Mouse (Mus musculus) CH12.LX (cell line): ENCODE measurements at regions not wholly inside any gene's neighbourhood (a gene's known extent, or its start where the extent isn't known, plus 50 kb on each side); places are given as distances from the start of the nearest gene placed in this dataset.

ENCODE experiments used
- DNase-seq: peaks from one replicate; pipeline ENCODE4 v3.0.0-alpha.2; 2013; ENCODE audit errors: extremely low read depth
- H3K27ac ChIP-seq: 2 replicates; pipeline ENCODE4 v1.5.1; 2012; ENCODE audit warnings: low read depth, mild to moderate bottlenecking, control low read depth, moderate library complexity; ENCODE audit not compliant: insufficient read depth
- H3K27me3 ChIP-seq: replicated peaks from 2 replicates; pipeline ENCODE3; 2012; ENCODE audit warnings: inconsistent platforms
- H3K36me3 ChIP-seq, 2 experiments: replicated peaks in 1 of 2; 2 replicates each; pipeline versions ENCODE3 to v1.6.1; 2012; ENCODE audit warnings: inconsistent platforms in 1 of 2, low read length in 1 of 2, mild to moderate bottlenecking in 1 of 2, mixed read lengths in 1 of 2, moderate library complexity in 1 of 2; ENCODE audit not compliant: control insufficient read depth in 1 of 2, insufficient read depth in 1 of 2
- H3K4me1 ChIP-seq, 2 experiments: 2 replicates each; pipeline ENCODE4 v1.6.1; 2012; ENCODE audit warnings: inconsistent platforms in 1 of 2, moderate library complexity in 1 of 2; ENCODE audit not compliant: insufficient read depth in 2 of 2, control insufficient read depth in 1 of 2
- H3K4me2 ChIP-seq: 2 replicates; pipeline ENCODE4 v1.6.1; 2012; ENCODE audit warnings: low read depth, mild to moderate bottlenecking, control low read depth; ENCODE audit not compliant: poor library complexity, insufficient read depth, severe bottlenecking
- H3K4me3 ChIP-seq, 3 experiments: fragments of 150-350 bp in 1 of 3; sonication (generic) in 1 of 3; replicated peaks in 1 of 3; 2 replicates each; pipeline versions ENCODE3 to v1.5.1; 2011 to 2012; ENCODE audit warnings: low read depth in 2 of 3, low read length in 2 of 3, mild to moderate bottlenecking in 2 of 3, moderate library complexity in 2 of 3, control low read depth in 1 of 3, improper control_type of control experiment in 1 of 3, inconsistent platforms in 1 of 3, mixed read lengths in 1 of 3; ENCODE audit not compliant: poor library complexity in 1 of 3
- H3K79me2 ChIP-seq: replicated peaks from 2 replicates; pipeline ENCODE4 v1.6.1; 2012; ENCODE audit warnings: mild to moderate bottlenecking, moderate library complexity; ENCODE audit not compliant: control insufficient read depth, poor library complexity, insufficient read depth, severe bottlenecking; ENCODE audit errors: extremely low read depth
- H3K9ac ChIP-seq: 2 replicates; pipeline ENCODE4 v1.6.1; 2012; ENCODE audit warnings: low read depth, mild to moderate bottlenecking, control low read depth, moderate library complexity; ENCODE audit not compliant: insufficient read depth
- H3K9me3 ChIP-seq: replicated peaks from 2 replicates; pipeline ENCODE3; 2012; ENCODE audit warnings: low read length, inconsistent platforms, mixed read lengths
- BHLHE40 ChIP-seq: IDR thresholded peaks from 2 replicates; pipeline ENCODE4 v1.6.1; 2011; ENCODE audit warnings: mild to moderate bottlenecking, low read depth, low read length, improper control_type of control experiment
- EP300 ChIP-seq: IDR thresholded peaks from 2 replicates; pipeline ENCODE4 v1.6.1; 2011; ENCODE audit warnings: low read length, improper control_type of control experiment
- GABPA ChIP-seq: IDR thresholded peaks from 2 replicates; pipeline ENCODE4 v1.6.1; 2012; ENCODE audit warnings: low read depth, low read length, improper control_type of control experiment, inconsistent platforms; ENCODE audit not compliant: insufficient replicate concordance
- HCFC1 ChIP-seq: IDR thresholded peaks from 2 replicates; pipeline ENCODE4 v1.6.1; 2012; ENCODE audit warnings: low read depth, mild to moderate bottlenecking, inconsistent platforms, low read length, improper control_type of control experiment
- MAFK ChIP-seq: IDR thresholded peaks from 2 replicates; pipeline ENCODE4 v1.6.1; 2011; ENCODE audit warnings: low read length, improper control_type of control experiment; ENCODE audit not compliant: insufficient replicate concordance
- MAZ ChIP-seq: IDR thresholded peaks from 2 replicates; pipeline ENCODE4 v1.6.1; 2012; ENCODE audit warnings: low read depth, mild to moderate bottlenecking, inconsistent platforms, low read length, improper control_type of control experiment, moderate library complexity
- MEF2A ChIP-seq: IDR thresholded peaks from 2 replicates; pipeline ENCODE4 v1.6.1; 2014; ENCODE audit warnings: low read depth, mild to moderate bottlenecking, inconsistent platforms, low read length, improper control_type of control experiment, borderline replicate concordance
- MXI1 ChIP-seq: IDR thresholded peaks from 2 replicates; pipeline ENCODE4 v1.6.1; 2011; ENCODE audit warnings: mild to moderate bottlenecking, low read depth, low read length, improper control_type of control experiment
- MYC ChIP-seq: IDR thresholded peaks from 2 replicates; pipeline ENCODE4 v1.6.1; 2011; ENCODE audit warnings: low read depth, mild to moderate bottlenecking, improper control_type of control experiment, low read length
- NELFE ChIP-seq: IDR thresholded peaks from 2 replicates; pipeline ENCODE4 v1.6.1; 2011; ENCODE audit warnings: low read depth, low read length, improper control_type of control experiment
- NRF1 ChIP-seq: IDR thresholded peaks from 2 replicates; pipeline ENCODE4 v1.6.1; 2014; ENCODE audit warnings: low read depth, mild to moderate bottlenecking, inconsistent platforms, low read length, improper control_type of control experiment, moderate library complexity
- PAX5 ChIP-seq: IDR thresholded peaks from 2 replicates; pipeline ENCODE4 v1.6.1; 2012; ENCODE audit warnings: low read length, inconsistent platforms, mixed read lengths
- POLR2A ChIP-seq: IDR thresholded peaks from 2 replicates; pipeline ENCODE4 v1.6.1; 2011; ENCODE audit warnings: low read depth, mild to moderate bottlenecking, improper control_type of control experiment, low read length
- SIN3A ChIP-seq: IDR thresholded peaks from 2 replicates; pipeline ENCODE4 v1.6.1; 2012; ENCODE audit warnings: low read length, improper control_type of control experiment, inconsistent platforms
- TBP ChIP-seq: conservative IDR thresholded peaks from 2 replicates; pipeline ENCODE4 v1.6.1; 2011; ENCODE audit warnings: low read depth, low read length, improper control_type of control experiment
- USF1 ChIP-seq: IDR thresholded peaks from 2 replicates; pipeline ENCODE4 v1.6.1; 2014; ENCODE audit warnings: low read depth, mild to moderate bottlenecking, inconsistent platforms, low read length, improper control_type of control experiment
- USF2 ChIP-seq: conservative IDR thresholded peaks from 2 replicates; pipeline ENCODE4 v1.6.1; 2011; ENCODE audit warnings: low read depth, low read length, improper control_type of control experiment
- ZC3H11A ChIP-seq: IDR thresholded peaks from 2 replicates; pipeline ENCODE4 v1.6.1; 2012; ENCODE audit warnings: low read depth, mild to moderate bottlenecking, inconsistent platforms, low read length, improper control_type of control experiment
- ZNF384 ChIP-seq: IDR thresholded peaks from 2 replicates; pipeline ENCODE4 v1.6.1; 2012; ENCODE audit warnings: low read depth, low read length, improper control_type of control experiment, inconsistent platforms
- dilution Hi-C: fragments of 300-500 bp; cut with MboI; formaldehyde crosslinking; loops from 2 replicates; pipeline ENCODE4 v1.14.3; 2020; ENCODE audit warnings: low sequenced_read_pairs; ENCODE audit not compliant: extremely low pct_unique_long_range_greater_than_20kb, extremely low pct_ligation_motif_present
- in situ Hi-C: fragments of 300-500 bp; cut with MboI; formaldehyde crosslinking; loops from 3 replicates; pipeline ENCODE4 v1.14.3; 2019; ENCODE audit warnings: low sequenced_read_pairs, low pct_ligation_motif_present, low pct_unique_long_range_greater_than_20kb, mixed read lengths

GRCm38 (mm10) chr10:66912440-66912839 is 183.5 kb upstream of the Jmjd1c start:
- Histone ChIP-seq H3K27me3 (no peaks in the 10 kb centered on the region), H3K9ac (no peak overlapping the region), H3K4me1 (peaks cover 4 to 50% of the 10 kb centered on the region in 2 experiments; a peak in 3 of 4 replicates), H3K9me3 (no peaks in the 10 kb centered on the region), H3K4me3 (no peak overlapping the region), H3K27ac (no peak overlapping the region), H3K36me3 (no peaks in the 10 kb centered on the region), H3K4me2 (no peak overlapping the region), H3K79me2 (no peaks in the 10 kb centered on the region)
- in situ Hi-C loops (loop anchor here (25.0 kb wide), 1 partner anchor 175 kb away; the partner anchor contains the start of genes Jmjd1c and Reep3), dilution Hi-C loops (no loop called here)
- TF ChIP-seq MEF2A (no peak), EP300 (no peak), USF2 (no peak)
- no peak for DNase-seq

GRCm38 (mm10) chr10:66913187-66913586 is 182.7 kb upstream of the Jmjd1c start:
- dilution Hi-C loops, result no loop called here
- no peaks in the 10 kb centered on the region for H3K27me3 ChIP-seq
- peaks cover 4% of the 10 kb centered on the region for H3K9me3 ChIP-seq
- no peaks in the 10 kb centered on the region for H3K79me2 ChIP-seq
- H3K4me3 ChIP-seq, result no peak overlapping the region
- no peak overlapping the region for H3K27ac ChIP-seq
- no peaks in the 10 kb centered on the region for H3K36me3 ChIP-seq
- no peak overlapping the region for H3K9ac ChIP-seq
- TF ChIP-seq POLR2A (no peak), BHLHE40 (no peak), ZC3H11A (no peak), EP300 (no peak), SIN3A (no peak), TBP (no peak), GABPA (no peak), MXI1 (no peak), MYC (no peak), PAX5 (no peak), USF1 (no peak), MAFK (no peak), NELFE (no peak), MAZ (no peak), ZNF384 (no peak), NRF1 (no peak), HCFC1 (no peak)
- TF ChIP-seq, all 38 proteins: peak for 0
- DNase-seq, result no peak
- Histone ChIP-seq H3K4me2 (no peak overlapping the region), H3K4me1 (peaks cover 4 to 53% of the 10 kb centered on the region in 2 experiments; a peak in 3 of 4 replicates)
- in situ Hi-C loops, result loop anchor here (25.0 kb wide), 1 partner anchor 174 kb away; the partner anchor contains the start of genes Jmjd1c and Reep3
